Mouse (Mus musculus) cerebellum, adult 9-11 months (tissue): ENCODE data around the gene Micu1.

Experiments
- DNase-seq: peaks from one replicate; pipeline ENCODE4 v3.0.0; 2022

Micu1 gene

GRCm38 (mm10) chr10:59778137-59778710 is 75.9 kb downstream of the Micu1 start:
- no peak for DNase-seq

- DNase-seq: no peak
These were observed 78.4 kb downstream of the Micu1 start for GRCm38 (mm10) chr10:59780698-59781097.

- no peak for DNase-seq
These were observed 79.1 kb downstream of the Micu1 start for GRCm38 (mm10) chr10:59781205-59781931.

DNA sequence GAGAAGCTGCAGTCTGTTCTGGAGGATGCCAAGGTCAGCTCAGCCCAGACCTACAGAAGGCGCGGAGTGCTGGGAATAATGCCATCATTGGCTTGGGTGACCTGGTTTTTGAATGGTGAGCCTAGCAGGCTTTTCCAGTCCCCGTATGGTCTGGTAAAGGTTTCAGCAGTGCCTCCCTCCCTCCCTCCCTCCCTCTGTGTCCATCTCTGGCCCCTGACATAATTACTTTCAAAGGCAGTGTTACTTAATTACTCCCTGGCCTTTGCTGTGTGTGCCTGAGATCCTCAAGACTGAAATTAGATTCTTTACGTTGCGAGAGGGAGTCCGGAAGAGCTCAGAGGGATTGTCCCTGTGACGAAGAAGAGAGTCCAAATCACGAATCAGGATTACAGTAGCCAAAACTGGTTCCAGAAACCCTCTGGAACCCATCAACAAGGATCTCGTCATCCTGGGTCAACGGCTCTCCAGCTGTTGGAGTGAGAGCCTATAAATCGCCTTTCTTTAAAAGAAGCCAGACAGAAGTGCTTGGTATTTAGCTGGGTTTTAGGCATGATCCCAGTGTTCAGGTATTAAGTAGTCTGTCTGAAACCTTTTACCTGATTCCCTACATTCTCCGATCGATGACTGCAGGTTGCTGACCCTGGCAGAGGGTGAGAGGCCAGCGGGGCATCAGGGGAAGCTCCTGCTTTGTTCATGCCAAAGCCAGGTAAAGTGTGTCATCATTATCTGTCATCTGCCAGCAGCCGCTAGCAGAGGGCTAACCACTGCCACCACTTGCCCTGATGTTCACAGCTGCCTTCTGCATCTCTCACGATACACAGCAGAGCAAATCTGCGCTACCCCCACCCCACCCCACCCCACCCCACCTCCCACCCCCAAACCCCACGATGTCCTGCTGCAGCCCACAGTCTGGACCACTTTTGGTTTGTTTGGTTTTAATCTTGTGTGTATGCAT is 82.7 kb downstream of the Micu1 start:
- DNase-seq: peak; percentile 91

DNA sequence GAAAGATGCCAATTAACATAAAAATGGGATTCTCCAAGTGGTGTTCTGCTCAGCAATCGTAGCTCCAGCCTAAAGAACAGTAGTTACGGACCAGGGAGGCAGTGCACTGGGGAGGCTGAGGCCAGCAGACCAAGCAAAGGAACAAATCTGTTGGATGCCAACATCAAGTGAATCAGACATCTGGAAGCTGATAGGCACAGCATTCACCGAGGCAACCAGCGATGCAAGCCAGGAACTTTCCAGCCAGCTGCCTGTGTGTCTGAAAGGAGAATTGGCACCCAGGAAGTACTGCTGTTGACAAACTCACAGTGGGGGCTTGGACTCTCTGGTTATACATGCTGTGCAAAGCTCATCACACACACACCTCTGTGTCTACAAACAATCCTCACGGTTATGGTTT is 84.0 kb downstream of the Micu1 start:
- peak; percentile 24 for DNase-seq

DNA sequence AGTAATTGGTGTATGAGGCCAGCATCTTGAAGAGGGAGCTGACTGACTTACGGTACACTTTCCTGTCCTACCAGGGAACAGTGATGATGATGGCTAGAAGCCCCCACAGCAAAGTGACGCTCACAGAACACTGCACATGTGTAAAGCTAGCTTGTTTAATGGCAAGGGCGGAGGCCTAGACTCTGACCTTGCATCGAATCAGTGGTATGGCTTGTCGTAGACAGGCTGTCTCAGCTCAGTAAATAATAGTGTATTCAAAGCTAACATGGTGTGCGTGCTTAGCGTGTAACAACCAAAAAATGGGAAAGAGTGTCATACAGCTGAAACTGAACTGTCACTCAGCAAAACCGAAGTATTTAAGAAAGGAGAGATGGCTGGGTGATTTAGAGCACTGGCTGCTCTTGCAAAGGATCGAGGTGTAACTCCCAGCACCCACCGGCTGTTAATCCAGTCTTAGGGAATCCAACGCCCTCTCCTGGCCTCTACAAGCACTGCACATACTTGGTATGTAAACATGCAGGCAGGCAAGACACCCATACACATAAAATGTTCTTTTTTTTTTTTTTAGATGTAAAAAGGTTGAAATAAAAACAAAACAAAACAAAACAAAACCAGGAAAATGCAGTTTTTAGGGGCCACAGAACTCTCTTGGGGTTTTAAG is 85.0 kb downstream of the Micu1 start:
- DNase-seq: no peak

- DNase-seq: no peak
These were observed 85.6 kb downstream of the Micu1 start for GRCm38 (mm10) chr10:59787870-59788269.

GRCm38 (mm10) chr10:59790291-59790929 is 88.1 kb downstream of the Micu1 start:
- DNase-seq: no peak

GRCm38 (mm10) chr10:59791896-59792295 is 89.6 kb downstream of the Micu1 start:
- no peak for DNase-seq

DNA sequence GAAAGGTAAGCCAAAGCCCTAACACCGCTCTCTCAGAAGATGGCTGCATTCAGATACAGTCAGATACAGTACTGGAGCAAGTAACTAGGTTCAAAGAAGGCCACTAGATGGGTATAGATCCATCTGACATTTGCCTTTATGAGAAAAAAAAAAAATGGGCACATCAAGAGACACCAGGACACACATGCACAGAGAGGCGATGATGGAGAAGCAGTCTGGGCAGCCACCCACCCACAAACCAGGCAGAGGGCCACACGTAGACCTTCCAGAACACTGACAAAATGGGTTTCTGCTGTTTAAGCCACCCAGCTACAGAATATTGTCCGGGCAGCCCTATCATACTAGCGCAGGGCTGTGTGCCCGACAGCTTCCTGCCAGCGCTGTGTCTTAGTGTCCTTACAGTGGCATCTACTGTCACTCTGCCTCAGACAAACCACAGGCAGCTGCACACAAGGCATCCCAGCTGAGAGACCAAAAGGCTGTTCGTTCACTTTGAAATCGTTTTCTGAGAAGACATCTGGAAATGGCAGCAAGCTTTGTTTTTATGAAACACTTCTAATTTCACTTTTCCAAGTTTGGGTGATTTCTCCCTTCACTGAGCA is 90.4 kb downstream of the Micu1 start:
- DNase-seq: no peak

GRCm38 (mm10) chr10:59793454-59793853 is 91.2 kb downstream of the Micu1 start:
- no peak for DNase-seq

DNA sequence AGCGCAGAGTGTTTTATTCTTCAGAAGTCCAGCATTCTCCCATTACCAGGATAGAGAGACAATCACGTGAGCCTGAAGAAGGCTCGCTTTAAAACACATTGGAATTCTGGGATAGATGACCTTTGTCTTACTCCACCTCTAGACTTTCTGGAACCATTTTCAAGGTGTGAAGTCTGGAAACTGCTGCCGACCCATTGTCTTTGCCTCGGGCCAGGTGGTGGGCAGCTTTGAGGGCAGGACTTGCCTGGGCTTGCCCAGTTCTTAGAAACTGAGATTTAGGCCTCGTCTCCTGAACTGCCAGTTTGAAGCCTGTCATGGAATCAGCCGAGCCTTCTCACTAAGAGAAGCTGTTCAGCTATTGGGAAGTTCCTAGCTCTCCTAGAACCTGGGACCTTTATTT is 92.8 kb downstream of the Micu1 start:
- DNase-seq: no peak

DNA sequence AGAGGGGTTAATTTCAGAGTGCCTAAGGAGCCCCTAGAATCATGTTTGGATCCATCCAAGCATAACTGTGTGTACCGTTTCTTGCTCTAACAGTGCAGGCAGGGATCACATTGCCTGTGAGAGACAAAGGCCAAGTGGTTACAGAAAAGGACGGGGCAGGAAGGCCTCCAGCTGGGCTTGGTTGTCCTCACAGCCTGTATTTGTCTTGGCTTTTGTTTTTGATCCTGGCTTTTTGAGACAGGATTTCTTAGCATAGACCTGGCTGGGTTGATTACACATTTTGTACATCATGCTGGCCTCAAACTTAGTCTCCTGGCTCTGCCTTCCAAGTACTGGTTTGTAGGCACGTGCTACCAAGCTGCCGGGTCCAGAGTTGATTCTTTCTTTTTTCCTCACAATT is 93.6 kb downstream of the Micu1 start:
- no peak for DNase-seq

DNA sequence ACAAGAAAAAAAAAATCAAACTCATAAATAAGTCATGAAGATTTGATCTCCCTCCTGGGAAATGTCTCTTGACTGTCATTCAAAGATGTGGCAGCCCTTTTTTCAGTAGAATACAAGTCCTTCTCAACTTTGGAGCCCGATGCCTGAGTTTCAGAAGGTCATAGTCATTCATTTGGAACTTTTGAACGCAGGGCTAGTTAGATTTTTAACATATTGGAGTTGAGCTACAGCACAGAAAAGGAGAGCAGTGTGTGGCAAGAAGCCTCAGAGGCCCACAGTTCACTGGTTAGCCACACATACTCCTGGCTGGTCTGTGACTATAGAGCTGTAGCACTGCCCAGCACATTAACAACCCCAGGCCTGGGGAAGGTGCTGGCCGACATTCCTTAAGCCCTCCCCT is 96.1 kb downstream of the Micu1 start:
- DNase-seq: no peak

DNA sequence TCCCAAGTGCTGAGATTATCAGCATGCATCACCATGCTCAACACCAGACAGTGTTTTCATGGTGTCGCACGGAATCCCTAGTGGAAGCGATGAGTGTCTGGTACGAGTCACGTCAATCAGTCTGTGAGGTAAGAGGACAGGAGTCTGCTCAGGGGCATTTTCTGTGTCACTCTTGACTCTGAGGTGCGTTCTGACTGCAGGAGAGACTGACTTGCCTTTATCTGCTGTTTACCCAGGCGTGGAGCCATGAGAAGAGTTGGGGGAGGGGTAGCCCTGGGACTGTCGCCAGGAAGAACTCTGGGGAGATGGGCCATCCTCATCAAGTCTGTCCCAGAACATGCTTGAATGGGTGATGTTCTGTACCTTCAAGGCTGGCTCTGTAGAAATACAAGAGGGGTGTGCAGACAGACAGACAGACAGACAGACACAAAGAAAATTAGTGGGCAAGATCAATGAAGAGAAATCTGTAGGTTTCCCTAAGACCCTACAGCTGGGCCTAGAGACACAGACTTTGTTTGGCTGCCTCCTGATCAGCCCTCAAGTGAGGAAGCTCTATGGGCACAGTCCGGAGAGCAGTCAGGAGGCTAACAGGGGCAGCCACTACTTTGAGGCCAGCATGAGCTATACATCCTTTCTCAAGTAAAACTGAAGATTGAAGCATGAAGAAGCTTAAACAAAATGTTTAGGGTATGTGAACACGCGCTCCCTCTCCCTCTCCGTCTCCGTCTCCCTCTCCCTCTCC is 97.2 kb downstream of the Micu1 start:
- no peak for DNase-seq

DNA sequence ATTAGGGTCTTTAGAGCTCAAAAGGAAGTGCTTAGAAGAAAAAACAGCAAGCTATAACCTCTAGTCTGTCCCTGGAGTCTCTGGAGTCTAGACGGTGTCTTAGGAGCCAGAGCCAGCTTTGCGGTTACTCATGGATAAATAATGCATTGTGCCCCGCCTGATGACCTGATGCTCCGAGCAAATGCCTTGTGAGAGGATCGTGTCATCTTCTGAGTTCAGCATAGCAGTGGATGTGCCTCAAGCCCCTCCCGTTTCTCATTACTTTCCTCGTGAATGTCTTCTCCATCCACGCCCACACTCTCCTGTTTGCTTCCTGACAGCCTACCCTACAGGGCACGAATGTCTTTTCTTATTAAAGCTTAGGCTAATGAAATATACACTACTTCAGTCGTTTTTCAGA is 97.9 kb downstream of the Micu1 start:
- DNase-seq: no peak

DNA sequence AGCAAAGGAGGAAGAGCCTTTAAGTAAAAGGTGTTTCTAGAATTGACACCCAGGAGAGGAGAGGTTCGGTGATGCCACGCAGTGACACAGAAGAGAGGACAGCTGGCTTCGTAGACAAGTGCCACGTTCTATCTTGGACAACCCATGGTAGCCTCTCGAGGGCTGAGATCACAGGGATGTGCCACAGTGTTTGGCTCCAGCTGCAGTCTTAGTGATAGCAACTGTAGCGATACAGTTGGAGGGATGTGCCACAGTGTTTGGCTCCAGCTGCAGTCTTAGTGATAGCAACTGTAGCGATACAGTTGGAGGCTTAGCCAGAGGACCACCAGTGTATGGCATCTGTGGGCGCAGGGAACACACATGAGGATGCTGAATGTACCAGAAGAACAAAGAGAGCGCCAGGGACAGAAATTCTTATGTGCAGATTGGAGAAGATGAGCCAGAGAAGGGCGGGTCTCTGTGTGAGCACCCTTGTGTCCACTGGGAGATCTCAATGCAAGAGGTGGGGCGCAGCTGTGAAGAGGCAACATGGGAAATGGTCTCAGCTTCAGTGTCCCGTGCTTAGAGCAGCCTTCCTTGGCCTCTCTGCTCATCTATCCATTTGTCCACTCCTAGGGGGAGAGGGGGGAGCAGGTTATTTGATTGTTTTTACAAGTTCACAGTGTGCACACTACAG is 98.7 kb downstream of the Micu1 start:
- DNase-seq: no peak

- DNase-seq: no peak
These were observed 106.4 kb downstream of the Micu1 start for GRCm38 (mm10) chr10:59808677-59809076.

GRCm38 (mm10) chr10:59809991-59810574 is 107.8 kb downstream of the Micu1 start:
- peak; percentile 46 for DNase-seq

- no peak for DNase-seq
These were observed 110.7 kb downstream of the Micu1 start for GRCm38 (mm10) chr10:59812939-59813338.
